Mouse (Mus musculus) liver, embryonic 16.5 days (tissue): ENCODE measurements around the gene Abcb5. TPM values are rescaled to one million over a fixed set of nuclear protein-coding genes. Genes with fewer than 3 reads are reported as not detected.

Source experiments
- ATAC-seq: fragments of 200-750 bp; cut with Nextera tagmentation; 2 replicates; pipeline ENCODE4 v1.8.0; 2017; ENCODE audit warnings: low read depth, mild to moderate bottlenecking, moderate number of reproducible peaks, moderate library complexity
- H3K27ac ChIP-seq: fragments of 300-500 bp; sonication (generic); 2 replicates; pipeline ENCODE4 v1.5.1; 2014; ENCODE audit warnings: mild to moderate bottlenecking, low read length
- H3K27me3 ChIP-seq: fragments of 300-500 bp; sonication (generic); 2 replicates; pipeline ENCODE4 v1.6.1; 2014; ENCODE audit warnings: low read depth, low read length, mixed read lengths; ENCODE audit not compliant: control insufficient read depth, insufficient read depth
- H3K36me3 ChIP-seq: fragments of 300-500 bp; sonication (generic); 2 replicates; pipeline ENCODE4 v1.6.1; 2014; ENCODE audit warnings: mild to moderate bottlenecking; ENCODE audit not compliant: control insufficient read depth, insufficient read depth
- H3K4me1 ChIP-seq: fragments of 300-500 bp; sonication (generic); 2 replicates; pipeline ENCODE4 v1.6.1; 2014; ENCODE audit warnings: low read depth, low read length, mixed read lengths; ENCODE audit not compliant: control insufficient read depth
- H3K4me2 ChIP-seq: fragments of 300-500 bp; sonication (generic); 2 replicates; pipeline ENCODE4 v1.6.1; 2014; ENCODE audit warnings: low read depth, low read length, mixed read lengths
- H3K4me3 ChIP-seq: fragments of 300-500 bp; sonication (generic); 2 replicates; pipeline ENCODE4 v1.5.1; 2014; ENCODE audit warnings: low read depth, mild to moderate bottlenecking, low read length
- H3K9ac ChIP-seq: fragments of 300-500 bp; sonication (generic); 2 replicates; pipeline ENCODE4 v1.6.1; 2014; ENCODE audit warnings: low read depth, low read length
- H3K9me3 ChIP-seq: fragments of 300-500 bp; sonication (generic); replicated peaks from 2 replicates; pipeline ENCODE4 v1.6.1; 2016; ENCODE audit warnings: low read length; ENCODE audit not compliant: control insufficient read depth
- WGBS: fragments of 180-500 bp; shearing (Covaris S2); extraction: QIAGEN DNeasy Blood & Tissue Kit; methylation state at CpG from one replicate; pipeline ENCODE4 v1.1.7; 2014; ENCODE audit not compliant: insufficient replicate concordance; 5-methylcytosine and 5-hydroxymethylcytosine counted together
- polyA plus RNA-seq: library from polyadenylated mRNA; unstranded; fragments of >200 nt; fragmentation: Nextera tagmentation; extraction: Ambion mirVana; gene quantifications from 2 replicates; pipeline ENCODE4 v1.2.1, GENCODE M21; 2015

The Abcb5 gene
- polyA plus RNA-seq, 1 experiment from 2014 or later: not detected

DNA sequence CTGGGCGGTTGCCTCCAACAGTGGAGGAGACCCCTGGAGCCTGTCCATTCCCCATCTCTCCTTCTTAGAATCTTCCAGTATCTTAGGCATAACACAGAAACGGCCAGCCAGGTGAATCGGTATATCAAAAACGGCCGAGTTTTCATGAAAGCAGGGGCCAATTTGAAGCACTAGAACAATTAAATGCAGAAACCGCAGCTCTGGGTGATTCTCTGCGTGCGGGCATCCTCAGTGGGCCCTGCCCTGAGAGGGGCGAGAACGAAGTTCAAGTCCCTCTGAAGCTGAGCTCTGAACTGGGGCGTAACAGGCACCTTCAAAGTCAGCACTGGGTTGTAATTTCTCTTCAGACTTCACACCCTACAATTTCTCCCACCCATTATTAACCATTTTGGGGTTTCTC lies 128.9 kb downstream of the Abcb5 start:
- H3K27me3 ChIP-seq: peaks cover 59% of the 10 kb centered on the region
- H3K9ac ChIP-seq: no peak overlapping the region
- H3K36me3 ChIP-seq: no peaks in the 10 kb centered on the region
- no peak overlapping the region for H3K4me3 ChIP-seq
- WGBS: 2% methylated on average over 11 of the region's 11 CpGs
- H3K4me2 ChIP-seq: no peak overlapping the region
- H3K9me3 ChIP-seq: no peaks in the 10 kb centered on the region
- ATAC-seq: no peak
- H3K27ac ChIP-seq: no peak overlapping the region
- H3K4me1 ChIP-seq: no peaks in the 10 kb centered on the region

- Histone ChIP-seq H3K27ac (no peak overlapping the region), H3K4me2 (peak overlapping the region; percentile 64), H3K9ac (no peak overlapping the region), H3K4me3 (peak overlapping the region; percentile 53), H3K36me3 (no peaks in the 10 kb centered on the region), H3K9me3 (no peaks in the 10 kb centered on the region), H3K27me3 (peaks cover 57% of the 10 kb centered on the region), H3K4me1 (no peaks in the 10 kb centered on the region)
- peak; percentile 76 for ATAC-seq
- 1% methylated on average over 72 of the region's 72 CpGs for WGBS
Measured at GRCm38 (mm10) chr12:118836411-118837341, 129.5 kb downstream of the Abcb5 start.

- H3K27ac ChIP-seq: no peak overlapping the region
- 52% methylated on average over 6 of the region's 6 CpGs for WGBS
- ATAC-seq: no peak
- H3K4me2 ChIP-seq: no peak overlapping the region
- H3K9me3 ChIP-seq: no peaks in the 10 kb centered on the region
- no peaks in the 10 kb centered on the region for H3K4me1 ChIP-seq
- H3K36me3 ChIP-seq: no peaks in the 10 kb centered on the region
- no peak overlapping the region for H3K4me3 ChIP-seq
- H3K27me3 ChIP-seq: peaks cover 1% of the 10 kb centered on the region
- no peak overlapping the region for H3K9ac ChIP-seq
Measured at GRCm38 (mm10) chr12:118829881-118830280, 136.3 kb downstream of the Abcb5 start.

Other genes with a start within 250 kb of the Abcb5 start
- gene Sp8, start 120.1 kb downstream of the Abcb5 start, polyA plus RNA-seq: not detected in 2 replicates